Mouse (Mus musculus) C2C12 (cell line): ENCODE results near the gene Foxb2.

Experiments used
- CEBPB ChIP-seq: IDR thresholded peaks from one replicate; pipeline ENCODE4 v1.6.1; 2011; ENCODE audit warnings: low read depth, mild to moderate bottlenecking, control low read depth, moderate library complexity
- CTCF ChIP-seq: IDR thresholded peaks from one replicate; pipeline ENCODE4 v1.5.1; 2011; ENCODE audit not compliant: control insufficient read depth, insufficient read depth, insufficient read length
- FOSL1 ChIP-seq: IDR thresholded peaks from one replicate; pipeline ENCODE4 v1.8.0; 2011; ENCODE audit warnings: mild to moderate bottlenecking, low read length; ENCODE audit not compliant: poor library complexity, insufficient read depth, severe bottlenecking
- MAX ChIP-seq: IDR thresholded peaks from one replicate; pipeline ENCODE4 v1.6.1; 2011; ENCODE audit warnings: mild to moderate bottlenecking, control low read depth
- MYOD1 ChIP-seq: IDR thresholded peaks from one replicate; pipeline ENCODE4 v1.6.1; 2011; ENCODE audit warnings: low read depth; ENCODE audit not compliant: control insufficient read depth, insufficient read length
- MYOG ChIP-seq: IDR thresholded peaks from one replicate; pipeline ENCODE4 v1.6.1; 2011; ENCODE audit not compliant: control insufficient read depth, insufficient read length; ENCODE audit errors: extremely low read depth
- USF1 ChIP-seq: IDR thresholded peaks from one replicate; pipeline ENCODE4 v1.6.1; 2011; ENCODE audit warnings: low read depth, mild to moderate bottlenecking, control low read depth, moderate library complexity

- no peak for TF ChIP-seq CTCF
- no peak for TF ChIP-seq CEBPB
- no peak for TF ChIP-seq USF1
- no peak for TF ChIP-seq MYOD1
- no peak for TF ChIP-seq MAX
- no peak for TF ChIP-seq MYOG
- TF ChIP-seq FOSL1, result no peak
Observed at GRCm38 (mm10) chr19:16873942-16874861, 597 bp upstream of the Foxb2 start.
